Mouse (Mus musculus) kidney, postnatal 0 days (tissue): ENCODE measurements at regions not wholly inside any gene's neighbourhood (a gene's known extent, or its start where the extent isn't known, plus 50 kb on each side); places are given as distances from the start of the nearest gene placed in this dataset.

Source experiments
- ATAC-seq: fragments of 200-750 bp; cut with Nextera tagmentation; replicated peaks from 2 replicates; pipeline ENCODE4 v1.8.0; 2017; ENCODE audit warnings: low read depth, moderate number of reproducible peaks, moderate TSS enrichment, moderate library complexity; ENCODE audit not compliant: low FRiP score
- DNase-seq: peaks from one replicate; pipeline ENCODE4 v3.0.0-alpha.2; 2016; ENCODE audit warnings: low spot score
- H3K27ac ChIP-seq: fragments of 300-500 bp; sonication (generic); 2 replicates; pipeline ENCODE4 v1.5.1; 2014; ENCODE audit warnings: mild to moderate bottlenecking
- H3K27me3 ChIP-seq: fragments of 300-500 bp; sonication (generic); 2 replicates; pipeline ENCODE4 v1.6.1; 2014; ENCODE audit warnings: low read length, mixed read lengths; ENCODE audit not compliant: insufficient read depth
- H3K36me3 ChIP-seq: fragments of 300-500 bp; sonication (generic); 2 replicates; pipeline ENCODE4 v1.6.1; 2014; ENCODE audit warnings: low read length, mixed read lengths; ENCODE audit not compliant: insufficient read depth
- H3K4me1 ChIP-seq: fragments of 300-500 bp; sonication (generic); replicated peaks from 2 replicates; pipeline ENCODE4 v1.6.1; 2014; ENCODE audit warnings: antibody characterized with exemption, low read length, mixed read lengths; ENCODE audit not compliant: insufficient read depth
- H3K4me2 ChIP-seq: fragments of 300-500 bp; sonication (generic); 2 replicates; pipeline ENCODE4 v1.6.1; 2014; ENCODE audit warnings: mild to moderate bottlenecking, low read length, moderate library complexity, mixed read lengths
- H3K4me3 ChIP-seq: fragments of 300-500 bp; sonication (generic); replicated peaks from 2 replicates; pipeline ENCODE4 v1.5.1; 2014; ENCODE audit warnings: low read depth, low read length
- H3K9ac ChIP-seq: fragments of 300-500 bp; sonication (generic); 2 replicates; pipeline ENCODE4 v1.6.1; 2014; ENCODE audit warnings: low read depth, low read length
- H3K9me3 ChIP-seq: fragments of 300-500 bp; sonication (generic); replicated peaks from 2 replicates; pipeline ENCODE4 v1.6.1; 2016; ENCODE audit warnings: low read length, inconsistent platforms, mixed read lengths
- CTCF ChIP-seq: IDR thresholded peaks from 2 replicates; pipeline ENCODE4 v1.5.1; 2016; ENCODE audit warnings: antibody characterized with exemption, low read depth, mild to moderate bottlenecking, moderate library complexity
- WGBS: fragments of 180-500 bp; shearing (Covaris S2); extraction: QIAGEN DNeasy Blood & Tissue Kit; methylation state at CpG from one replicate; pipeline ENCODE4 v1.1.7; 2014; 5-methylcytosine and 5-hydroxymethylcytosine counted together

GRCm38 (mm10) chr12:77083760-77084159, 121.8 kb upstream of the Max start:
- ATAC-seq (no peak), DNase-seq (no peak)
- H3K9me3 ChIP-seq: no peaks in the 10 kb centered on the region
- H3K4me3 ChIP-seq: no peak overlapping the region
- no peak overlapping the region for H3K4me2 ChIP-seq
- no peak overlapping the region for H3K9ac ChIP-seq
- WGBS: 80% methylated on average over 6 of the region's 6 CpGs
- no peaks in the 10 kb centered on the region for H3K27me3 ChIP-seq
- no peaks in the 10 kb centered on the region for H3K4me1 ChIP-seq
- no peaks in the 10 kb centered on the region for H3K36me3 ChIP-seq
- H3K27ac ChIP-seq: no peak overlapping the region
- no peak for TF ChIP-seq CTCF

GRCm38 (mm10) chr12:77081774-77082173, 119.8 kb upstream of the Max start:
- no peaks in the 10 kb centered on the region for H3K36me3 ChIP-seq
- no peak overlapping the region for H3K4me3 ChIP-seq
- ATAC-seq (no peak), DNase-seq (no peak)
- no peak overlapping the region for H3K4me2 ChIP-seq
- H3K4me1 ChIP-seq: no peaks in the 10 kb centered on the region
- no peak overlapping the region for H3K27ac ChIP-seq
- no peaks in the 10 kb centered on the region for H3K9me3 ChIP-seq
- 84% methylated on average over 2 of the region's 2 CpGs for WGBS
- no peak for TF ChIP-seq CTCF
- H3K9ac ChIP-seq: no peak overlapping the region
- H3K27me3 ChIP-seq: no peaks in the 10 kb centered on the region

GRCm38 (mm10) chr12:77079481-77079880, 117.5 kb upstream of the Max start:
- Histone ChIP-seq H3K9ac (no peak overlapping the region), H3K4me1 (no peaks in the 10 kb centered on the region), H3K27ac (no peak overlapping the region), H3K36me3 (no peaks in the 10 kb centered on the region), H3K27me3 (no peaks in the 10 kb centered on the region), H3K4me3 (no peak overlapping the region), H3K4me2 (no peak overlapping the region), H3K9me3 (no peaks in the 10 kb centered on the region)
- 86% methylated on average over 3 of the region's 3 CpGs for WGBS
- DNase-seq (no peak), ATAC-seq (no peak)
- TF ChIP-seq CTCF: no peak

- WGBS: 91% methylated on average over 5 of the region's 5 CpGs
- ATAC-seq: no peak
- TF ChIP-seq CTCF: no peak
- Histone ChIP-seq H3K4me3 (no peak overlapping the region), H3K9ac (no peak overlapping the region), H3K4me2 (no peak overlapping the region), H3K27me3 (no peaks in the 10 kb centered on the region), H3K4me1 (no peaks in the 10 kb centered on the region), H3K36me3 (no peaks in the 10 kb centered on the region), H3K9me3 (no peaks in the 10 kb centered on the region), H3K27ac (no peak overlapping the region)
- DNase-seq: no peak
Observed at GRCm38 (mm10) chr12:77076678-77077077, 114.7 kb upstream of the Max start.

GRCm38 (mm10) chr12:77074602-77075001, 112.6 kb upstream of the Max start:
- Histone ChIP-seq H3K27ac (no peak overlapping the region), H3K4me1 (no peaks in the 10 kb centered on the region), H3K9ac (no peak overlapping the region), H3K27me3 (no peaks in the 10 kb centered on the region), H3K4me2 (no peak overlapping the region), H3K9me3 (no peaks in the 10 kb centered on the region), H3K36me3 (no peaks in the 10 kb centered on the region), H3K4me3 (no peak overlapping the region)
- no peak for TF ChIP-seq CTCF
- WGBS: 82% methylated on average over 2 of the region's 2 CpGs
- ATAC-seq (no peak), DNase-seq (no peak)

GRCm38 (mm10) chr12:77071700-77072099, 109.7 kb upstream of the Max start:
- Histone ChIP-seq H3K4me2 (no peak overlapping the region), H3K9me3 (no peaks in the 10 kb centered on the region), H3K4me1 (no peaks in the 10 kb centered on the region), H3K9ac (no peak overlapping the region), H3K27me3 (no peaks in the 10 kb centered on the region), H3K36me3 (no peaks in the 10 kb centered on the region), H3K27ac (no peak overlapping the region), H3K4me3 (no peak overlapping the region)
- ATAC-seq: no peak
- no peak for DNase-seq
- whole genome bisulfite sequencing: 83% methylated on average over 1 of the region's 1 CpGs
- no peak for TF ChIP-seq CTCF

- 83% methylated on average over 5 of the region's 5 CpGs for WGBS
- H3K27me3 ChIP-seq: no peaks in the 10 kb centered on the region
- H3K36me3 ChIP-seq: no peaks in the 10 kb centered on the region
- TF ChIP-seq CTCF: no peak
- no peak overlapping the region for H3K4me2 ChIP-seq
- ATAC-seq: no peak
- H3K27ac ChIP-seq: no peak overlapping the region
- H3K4me3 ChIP-seq: no peak overlapping the region
- H3K4me1 ChIP-seq: no peaks in the 10 kb centered on the region
- no peaks in the 10 kb centered on the region for H3K9me3 ChIP-seq
- DNase-seq: no peak
- no peak overlapping the region for H3K9ac ChIP-seq
Observed at GRCm38 (mm10) chr12:77067938-77068337, 105.9 kb upstream of the Max start.
